Mouse (Mus musculus): ENCODE measurements around the gene Il31ra. TPM values are rescaled to one million over a fixed set of nuclear protein-coding genes. Genes with fewer than 3 reads are reported as not detected.

The Il31ra gene
- polyA plus RNA-seq, 1 experiment: not detected

DNA sequence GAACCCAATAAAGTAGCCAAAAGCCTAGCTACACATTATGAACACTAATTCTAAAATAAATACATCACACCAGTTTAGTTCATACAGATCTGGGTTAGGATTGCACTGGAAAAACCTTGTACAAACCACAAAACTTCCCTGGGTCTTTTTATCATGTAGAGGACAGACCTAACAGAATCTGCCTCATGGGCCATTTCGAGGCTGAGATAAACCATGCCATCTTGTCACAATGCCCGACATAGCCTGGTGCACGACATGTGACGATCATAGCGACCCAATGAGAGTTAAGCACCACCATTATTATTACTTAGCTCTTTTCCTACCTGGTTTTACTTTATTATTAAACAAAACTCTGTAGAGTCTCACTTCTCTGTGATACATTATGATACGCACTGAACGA lies 57.1 kb downstream of the Il31ra start:
- Histone ChIP-seq H3K27ac (ENCODE audit: insufficient read depth, low read depth, low read length) (no peak overlapping the region), H3K4me1 (ENCODE audit: control insufficient read depth, insufficient read depth, low read length) (0 out of 2 replicates have a peak, but pooled peaks cover 5% of the 10 kb centered on the region), H3K4me3 (ENCODE audit: insufficient read depth, low read length) (no peak overlapping the region)
- TF ChIP-seq POLR2A (IDR thresholded peaks at IDR 0.05; ENCODE audit: borderline replicate concordance, low read depth, low read length) (no peak), CTCF (IDR thresholded peaks at IDR 0.05; ENCODE audit: low read depth, low read length) (no peak)

DNA sequence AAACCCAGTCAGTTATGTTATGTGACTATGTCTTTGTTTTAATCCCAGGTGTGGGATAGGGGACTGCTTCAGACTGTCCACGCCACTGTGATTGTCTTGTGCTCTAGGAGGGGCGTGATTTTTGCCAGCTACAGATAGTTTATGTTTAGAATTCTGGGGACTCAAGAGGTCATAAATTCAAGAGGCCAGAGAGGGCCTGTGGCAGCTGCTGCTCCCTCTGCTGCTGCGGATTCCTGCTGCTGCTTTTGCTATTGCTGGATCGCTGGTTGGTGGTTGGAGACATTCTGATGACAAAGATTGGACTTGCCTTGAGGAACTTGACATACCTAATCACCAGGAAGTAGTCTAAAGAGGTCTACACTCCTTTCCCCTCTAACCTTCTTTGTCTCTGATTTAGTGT lies 57.5 kb downstream of the Il31ra start:
- no peak overlapping the region for H3K27ac ChIP-seq (ENCODE audit: insufficient read depth, low read depth, low read length)
- 0 out of 2 replicates have a peak, but pooled peaks cover 5% of the 10 kb centered on the region for H3K4me1 ChIP-seq (ENCODE audit: control insufficient read depth, insufficient read depth, low read length)
- no peak overlapping the region for H3K4me3 ChIP-seq (ENCODE audit: insufficient read depth, low read length)
- TF ChIP-seq CTCF (IDR thresholded peaks at IDR 0.05; ENCODE audit: low read depth, low read length) (no peak), POLR2A (IDR thresholded peaks at IDR 0.05; ENCODE audit: borderline replicate concordance, low read depth, low read length) (no peak)

DNA sequence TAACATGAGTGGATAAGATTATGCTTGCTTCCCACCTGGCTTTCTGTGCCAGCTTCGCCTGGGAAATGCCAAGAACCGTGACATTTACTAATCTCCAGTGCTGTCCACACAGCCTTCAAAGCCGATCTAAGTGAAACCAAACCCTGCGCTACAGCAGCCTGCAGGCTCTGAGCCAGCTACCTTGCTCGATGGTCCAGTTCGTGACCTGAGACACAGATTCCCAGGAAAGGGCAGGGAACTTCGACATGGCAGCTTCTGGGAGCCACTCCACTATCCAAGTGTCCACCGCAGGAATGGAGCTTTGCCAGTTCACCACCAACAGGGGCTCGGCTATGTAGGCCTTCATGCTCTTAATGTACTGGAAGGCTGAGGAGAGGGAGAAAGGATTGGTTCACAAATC lies 60.6 kb downstream of the Il31ra start:
- no peak for TF ChIP-seq CTCF (IDR thresholded peaks at IDR 0.05; ENCODE audit: low read depth, low read length)
- no peak for TF ChIP-seq POLR2A (IDR thresholded peaks at IDR 0.05; ENCODE audit: borderline replicate concordance, low read depth, low read length)
- no peak overlapping the region for H3K4me3 ChIP-seq (ENCODE audit: insufficient read depth, low read length)
- no peak overlapping the region for H3K27ac ChIP-seq (ENCODE audit: insufficient read depth, low read depth, low read length)
- H3K4me1 ChIP-seq (ENCODE audit: control insufficient read depth, insufficient read depth, low read length): peaks cover 10% of the 10 kb centered on the region; the same call in 1 of the 2 replicates

DNA sequence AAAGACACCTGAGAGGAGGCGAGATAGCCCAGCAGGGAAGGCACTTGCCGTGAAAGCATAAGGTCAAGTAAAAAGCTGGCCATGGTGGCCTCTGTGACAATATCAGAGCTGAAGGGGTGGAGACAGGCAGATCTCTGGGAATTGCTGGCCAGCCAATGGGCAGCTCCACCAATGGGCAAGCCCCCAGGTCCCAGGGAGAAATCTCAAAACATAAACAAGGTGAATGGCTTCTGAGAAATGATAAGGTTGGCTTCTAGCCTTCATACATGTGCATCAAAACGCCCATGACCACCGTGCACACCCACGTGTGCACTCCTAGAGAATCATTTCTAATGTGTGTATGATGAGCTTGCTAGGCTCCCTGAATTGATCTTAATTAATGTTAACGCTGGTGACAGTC lies 61.9 kb downstream of the Il31ra start:
- Histone ChIP-seq H3K4me1 (ENCODE audit: control insufficient read depth, insufficient read depth, low read length) (peaks cover 10% of the 10 kb centered on the region; the same call in 1 of the 2 replicates), H3K4me3 (ENCODE audit: insufficient read depth, low read length) (no peak overlapping the region), H3K27ac (ENCODE audit: insufficient read depth, low read depth, low read length) (no peak overlapping the region)
- TF ChIP-seq CTCF (IDR thresholded peaks at IDR 0.05; ENCODE audit: low read depth, low read length) (no peak), POLR2A (IDR thresholded peaks at IDR 0.05; ENCODE audit: borderline replicate concordance, low read depth, low read length) (no peak)

DNA sequence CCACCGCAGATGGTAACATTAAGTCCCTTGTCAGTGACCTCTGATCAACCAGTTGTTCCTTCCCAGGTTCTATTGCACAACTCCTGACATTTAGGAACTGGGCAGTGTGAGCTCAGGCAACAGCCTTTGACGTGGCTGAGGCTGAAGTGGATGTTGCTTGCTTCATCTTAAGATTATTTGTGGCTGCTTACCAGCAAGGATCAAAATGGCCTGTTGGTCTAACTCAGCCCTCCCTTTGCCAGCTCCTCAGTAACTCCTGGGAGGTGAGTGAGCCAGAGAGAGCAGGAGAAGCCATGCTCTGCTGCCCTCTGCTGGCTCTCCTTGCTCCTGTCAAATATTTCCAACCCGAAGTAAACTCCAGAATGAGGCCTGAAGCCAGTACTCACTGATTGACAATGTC lies 64.3 kb downstream of the Il31ra start:
- TF ChIP-seq POLR2A (IDR thresholded peaks at IDR 0.05; ENCODE audit: borderline replicate concordance, low read depth, low read length) (no peak), CTCF (IDR thresholded peaks at IDR 0.05; ENCODE audit: low read depth, low read length) (peak; percentile 90)
- Histone ChIP-seq H3K27ac (ENCODE audit: insufficient read depth, low read depth, low read length) (no peak overlapping the region), H3K4me3 (ENCODE audit: insufficient read depth, low read length) (no peak overlapping the region)

DNA sequence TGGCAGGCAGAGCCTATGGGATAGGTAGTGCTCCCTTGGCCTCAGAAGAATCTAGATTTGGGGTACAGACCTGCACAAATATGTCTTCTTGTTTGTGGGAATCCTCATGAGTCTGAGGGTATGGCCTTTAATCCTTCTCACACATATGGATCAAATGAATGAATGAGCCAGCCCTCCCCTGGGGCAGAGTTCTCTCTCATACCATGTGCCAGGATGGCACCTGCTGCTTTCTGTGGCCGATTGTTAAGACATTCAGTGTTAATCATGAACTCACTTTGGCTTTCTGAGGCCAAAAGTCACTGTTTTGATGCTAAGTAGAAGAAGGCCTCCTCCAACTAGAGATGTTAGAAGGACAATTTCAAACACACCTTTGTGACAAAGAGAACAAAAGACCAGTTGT lies 67.0 kb downstream of the Il31ra start:
- H3K4me1 ChIP-seq (ENCODE audit: control insufficient read depth, insufficient read depth, low read length): peaks cover 5% of the 10 kb centered on the region; the same call in 1 of the 2 replicates
- TF ChIP-seq POLR2A (IDR thresholded peaks at IDR 0.05; ENCODE audit: borderline replicate concordance, low read depth, low read length): no peak
- no peak for TF ChIP-seq CTCF (IDR thresholded peaks at IDR 0.05; ENCODE audit: low read depth, low read length)
- H3K27ac ChIP-seq (ENCODE audit: insufficient read depth, low read depth, low read length): no peak overlapping the region
- no peak overlapping the region for H3K4me3 ChIP-seq (ENCODE audit: insufficient read depth, low read length)

More for the DNA sequence above, 64.3 kb downstream of the Il31ra start:
- peaks cover 10% of the 10 kb centered on the region; the same call in 1 of the 2 replicates for H3K4me1 ChIP-seq (ENCODE audit: control insufficient read depth, insufficient read depth, low read length)

DNA sequence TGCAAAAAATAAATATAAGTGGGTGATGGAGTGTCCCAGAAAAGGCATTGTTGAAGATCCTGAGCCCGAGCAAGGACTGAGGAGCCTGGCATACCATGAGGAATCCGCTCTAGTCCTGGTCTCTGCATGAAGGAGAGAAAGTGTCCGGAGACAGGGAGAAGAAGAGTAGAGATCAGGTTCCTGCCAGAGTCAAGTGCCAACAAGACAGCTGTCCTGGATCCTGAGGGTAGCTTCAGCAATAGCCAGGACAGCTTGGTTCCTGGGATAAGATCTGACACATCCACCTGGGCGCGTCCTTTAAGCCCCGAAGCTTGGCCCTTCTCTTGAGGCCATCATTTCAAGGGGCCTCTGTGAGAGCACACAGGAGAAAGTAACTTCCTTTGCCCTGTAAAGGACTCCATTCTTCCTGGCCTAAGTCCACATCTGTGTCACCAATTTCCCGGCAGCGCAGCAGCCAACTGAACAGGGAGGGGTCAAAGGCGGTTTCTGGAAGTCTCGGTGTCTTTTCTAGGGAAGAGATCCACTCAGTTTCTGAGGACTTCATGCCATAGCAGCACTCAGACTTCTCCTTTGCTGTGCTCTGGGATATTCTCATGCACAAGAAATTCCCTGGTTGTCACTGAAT lies 70.7 kb downstream of the Il31ra start:
- TF ChIP-seq CTCF (IDR thresholded peaks at IDR 0.05; ENCODE audit: low read depth, low read length) (no peak), POLR2A (IDR thresholded peaks at IDR 0.05; ENCODE audit: borderline replicate concordance, low read depth, low read length) (no peak)
- H3K4me1 ChIP-seq (ENCODE audit: control insufficient read depth, insufficient read depth, low read length): no peaks in the 10 kb centered on the region
- H3K27ac ChIP-seq (ENCODE audit: insufficient read depth, low read depth, low read length): no peak overlapping the region
- no peak overlapping the region for H3K4me3 ChIP-seq (ENCODE audit: insufficient read depth, low read length)

DNA sequence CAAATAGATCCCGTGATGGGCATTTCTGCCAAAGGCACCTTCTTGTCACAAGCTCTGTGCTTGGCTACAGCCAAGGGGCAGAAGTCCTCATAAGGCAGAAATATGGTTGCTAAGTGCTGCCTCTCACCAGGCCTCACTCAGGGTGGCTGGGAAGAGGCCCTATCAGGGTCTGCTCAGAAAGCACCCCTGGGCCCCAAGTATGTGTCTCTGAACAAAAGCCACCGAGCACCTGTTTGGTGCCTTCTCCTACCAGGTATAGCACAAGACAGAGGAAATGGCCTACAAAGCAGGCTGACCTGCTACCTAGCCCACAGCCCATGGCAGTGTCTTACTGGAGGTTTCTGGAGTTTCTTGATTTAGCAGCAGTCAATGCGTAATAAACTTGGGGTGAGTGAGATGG lies 71.3 kb downstream of the Il31ra start:
- no peaks in the 10 kb centered on the region for H3K4me1 ChIP-seq (ENCODE audit: control insufficient read depth, insufficient read depth, low read length)
- TF ChIP-seq POLR2A (IDR thresholded peaks at IDR 0.05; ENCODE audit: borderline replicate concordance, low read depth, low read length): no peak
- TF ChIP-seq CTCF (IDR thresholded peaks at IDR 0.05; ENCODE audit: low read depth, low read length): no peak
- no peak overlapping the region for H3K27ac ChIP-seq (ENCODE audit: insufficient read depth, low read depth, low read length)
- no peak overlapping the region for H3K4me3 ChIP-seq (ENCODE audit: insufficient read depth, low read length)

DNA sequence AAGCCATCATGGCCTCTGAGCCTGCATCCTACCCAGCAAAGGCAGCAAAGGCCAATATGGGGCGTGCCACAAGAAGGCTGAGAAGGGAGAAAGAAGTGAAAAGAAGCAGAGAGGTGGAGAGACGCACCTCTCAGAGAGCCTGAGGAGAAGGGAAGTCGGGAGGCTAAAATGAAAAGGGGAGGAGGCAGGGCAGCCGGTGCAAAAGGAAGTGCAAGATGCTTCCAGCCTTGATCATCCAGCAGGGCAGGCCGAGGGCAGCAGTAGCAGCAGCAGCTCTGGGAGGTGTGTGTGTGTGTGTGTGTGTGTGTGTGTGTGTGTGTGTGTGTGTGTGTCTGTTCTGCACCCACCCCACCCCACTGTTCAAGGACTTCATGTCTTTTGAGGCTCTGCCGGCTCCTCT lies 71.9 kb downstream of the Il31ra start:
- Histone ChIP-seq H3K4me1 (ENCODE audit: control insufficient read depth, insufficient read depth, low read length) (no peaks in the 10 kb centered on the region), H3K27ac (ENCODE audit: insufficient read depth, low read depth, low read length) (no peak overlapping the region), H3K4me3 (ENCODE audit: insufficient read depth, low read length) (no peak overlapping the region)
- TF ChIP-seq CTCF (IDR thresholded peaks at IDR 0.05; ENCODE audit: low read depth, low read length) (no peak), POLR2A (IDR thresholded peaks at IDR 0.05; ENCODE audit: borderline replicate concordance, low read depth, low read length) (no peak)

DNA sequence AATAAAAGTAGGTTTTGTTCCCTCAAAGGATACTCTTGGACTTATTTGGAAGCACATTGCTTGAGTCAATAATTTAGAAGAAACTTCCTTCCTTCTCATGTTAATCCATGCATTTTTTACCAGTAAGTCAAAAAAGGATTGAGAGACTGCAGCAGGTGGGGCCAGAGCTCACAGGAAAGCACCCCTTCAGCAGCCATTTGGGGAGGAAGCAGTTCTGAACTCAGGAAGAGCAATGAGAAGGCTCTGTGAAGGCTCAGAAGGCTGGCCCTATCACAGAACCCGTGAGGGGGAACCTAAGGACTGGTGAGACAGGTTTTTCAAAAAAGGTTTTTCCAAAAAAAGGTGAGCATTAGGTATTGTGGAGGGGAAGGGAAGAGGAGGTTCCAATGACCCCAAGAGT lies 79.6 kb downstream of the Il31ra start:
- TF ChIP-seq POLR2A (IDR thresholded peaks at IDR 0.05; ENCODE audit: borderline replicate concordance, low read depth, low read length): no peak
- TF ChIP-seq CTCF (IDR thresholded peaks at IDR 0.05; ENCODE audit: low read depth, low read length): no peak
- Histone ChIP-seq H3K27ac (ENCODE audit: insufficient read depth, low read depth, low read length) (no peak overlapping the region), H3K4me3 (ENCODE audit: insufficient read depth, low read length) (no peak overlapping the region), H3K4me1 (ENCODE audit: control insufficient read depth, insufficient read depth, low read length) (peaks cover 15% of the 10 kb centered on the region)

Data from bone marrow macrophage, adult 2 months (primary cell).